Mouse (Mus musculus) adrenal gland, postnatal 25 days (tissue): ENCODE results near the gene Gclm. TPM values are rescaled to one million over a fixed set of nuclear protein-coding genes. Genes with fewer than 3 reads are reported as not detected.

Experiments
- DNase-seq: peaks from one replicate; pipeline ENCODE4 v3.0.0; 2021; ENCODE audit warnings: mixed read lengths
- microRNA-seq, 2 experiments: library from miRNA; unstranded; fragments of <30 nt; microRNA quantifications; one replicate each; pipeline ENCODE4 v1.2.0; 2021
- total RNA-seq: library from RNA; stranded (reverse); gene quantifications from 2 replicates; pipeline ENCODE4 v1.2.3, GENCODE M21; 2021

The Gclm gene
- total RNA-seq, 1 experiment from 2014 or later: 101 TPM

GRCm38 (mm10) chr3:122292300-122293222 is 47.2 kb downstream of the Gclm start:
- DNase-seq: peak; percentile 92

GRCm38 (mm10) chr3:122293223-122293953 is 48.0 kb downstream of the Gclm start:
- peak; percentile 91 for DNase-seq

GRCm38 (mm10) chr3:122293954-122294850 is 48.8 kb downstream of the Gclm start, which contains the start of gene Bcar3:
TSS of gene Bcar3 (plus strand) at chr3:122294136.
- DNase-seq: peak; percentile 89

GRCm38 (mm10) chr3:122295511-122295910 is 50.2 kb downstream of the Gclm start:
- DNase-seq: peak; percentile 54

GRCm38 (mm10) chr3:122296979-122297378 is 51.6 kb downstream of the Gclm start:
- DNase-seq: peak; percentile 62

- peak; percentile 67 for DNase-seq
Measured at GRCm38 (mm10) chr3:122300983-122301919, 55.9 kb downstream of the Gclm start.

GRCm38 (mm10) chr3:122304560-122304959 is 59.2 kb downstream of the Gclm start:
- no peak for DNase-seq

- no peak for DNase-seq
Measured at GRCm38 (mm10) chr3:122307894-122308671, 62.7 kb downstream of the Gclm start.

- no peak for DNase-seq
Measured at GRCm38 (mm10) chr3:122308981-122309380, 63.6 kb downstream of the Gclm start.

GRCm38 (mm10) chr3:122312078-122312477 is 66.7 kb downstream of the Gclm start:
- peak; percentile 89 for DNase-seq

- peak; percentile 18 for DNase-seq
Measured at GRCm38 (mm10) chr3:122312936-122313629, 67.7 kb downstream of the Gclm start.

- no peak for DNase-seq
Measured at GRCm38 (mm10) chr3:122313936-122314335, 68.6 kb downstream of the Gclm start.

- no peak for DNase-seq
Measured at GRCm38 (mm10) chr3:122316621-122317020, 71.3 kb downstream of the Gclm start.

GRCm38 (mm10) chr3:122317339-122317738 is 72.0 kb downstream of the Gclm start:
- DNase-seq: peak; percentile 46

Small RNAs within 50 kb of the gene (microRNA-seq; reads per million reads assigned to microRNA genes)
- gene Gm22903 (0 reads per million in 2 experiments), gene Mir760 (39.5 to 40.9 reads per million in 2 experiments)

Other genes with a start within 250 kb of the Gclm start
- 2.1 and 5.1 TPM in 2 replicates for gene Abca4, start 201.1 kb upstream of the Gclm start, total RNA-seq
- 41.9 and 43.5 TPM in 2 replicates for gene Dnttip2, start 28.8 kb downstream of the Gclm start, total RNA-seq
- gene Bcar3, start 48.6 kb downstream of the Gclm start, total RNA-seq: 40.0 and 55.1 TPM in 2 replicates